Mouse (Mus musculus): Measurements from ENCODE around the gene Tmem132b. TPM values are rescaled to one million over a fixed set of nuclear protein-coding genes. Genes with fewer than 3 reads are reported as not detected.
A peak's percentile ranks its signal among the peaks of the same experiment; 100 is the strongest.

Tmem132b gene
- total and polyA plus RNA-seq, 3 experiments: not detected

GRCm38 (mm10) chr5:125772238-125772637 is 240.7 kb downstream of the Tmem132b start:
- dilution Hi-C loops (cut with MboI; ENCODE audit: extremely low pct_ligation_motif_present, extremely low pct_unique_long_range_greater_than_20kb, low sequenced_read_pairs) (no loop called here), in situ Hi-C loops (cut with MboI; ENCODE audit: low pct_ligation_motif_present, low pct_unique_long_range_greater_than_20kb, low sequenced_read_pairs) (no loop called here)
- Histone ChIP-seq H3K4me3 (replicated peaks in 1 of 3; ENCODE audit: low read depth in 2 of 3, low read length in 2 of 3, poor library complexity in 1 of 3) (no peak overlapping the region), H3K9ac (ENCODE audit: insufficient read depth, low read depth) (no peak overlapping the region), H3K9me3 (replicated peaks; ENCODE audit: low read length) (peaks cover 66% of the 10 kb centered on the region), H3K36me3 (replicated peaks in 1 of 2; ENCODE audit: control insufficient read depth in 1 of 2, insufficient read depth in 1 of 2, low read length in 1 of 2) (no peaks in the 10 kb centered on the region), H3K79me2 (replicated peaks; ENCODE audit: control insufficient read depth, extremely low read depth, insufficient read depth, poor library complexity, severe bottlenecking) (no peaks in the 10 kb centered on the region), H3K4me1 (ENCODE audit: control insufficient read depth in 1 of 2, insufficient read depth in 2 of 2) (no peaks in the 10 kb centered on the region), H3K27ac (ENCODE audit: insufficient read depth, low read depth) (no peak overlapping the region), H3K27me3 (replicated peaks) (no peaks in the 10 kb centered on the region), H3K4me2 (ENCODE audit: insufficient read depth, low read depth, poor library complexity, severe bottlenecking) (no peak overlapping the region)
- no peak for DNase-seq (ENCODE audit: extremely low read depth)
- TF ChIP-seq CTCF (conservative IDR thresholded peaks at IDR 0.05 in 1 of 2, IDR thresholded peaks at IDR 0.05 in 1 of 2; ENCODE audit: low read depth in 2 of 2, low read length in 2 of 2) (peak in 1 of 2 experiments; percentile 18; a peak in 2 of 4 replicates), ETS1 (conservative IDR thresholded peaks at IDR 0.05; ENCODE audit: low read depth, low read length) (no peak)

- Histone ChIP-seq H3K4me1 (ENCODE audit: control insufficient read depth in 1 of 2, insufficient read depth in 2 of 2) (no peaks in the 10 kb centered on the region), H3K4me2 (ENCODE audit: insufficient read depth, low read depth, poor library complexity, severe bottlenecking) (no peak overlapping the region), H3K27ac (ENCODE audit: insufficient read depth, low read depth) (no peak overlapping the region), H3K9me3 (replicated peaks; ENCODE audit: low read length) (peaks cover 69% of the 10 kb centered on the region), H3K9ac (ENCODE audit: insufficient read depth, low read depth) (no peak overlapping the region), H3K36me3 (replicated peaks in 1 of 2; ENCODE audit: control insufficient read depth in 1 of 2, insufficient read depth in 1 of 2, low read length in 1 of 2) (no peaks in the 10 kb centered on the region), H3K79me2 (replicated peaks; ENCODE audit: control insufficient read depth, extremely low read depth, insufficient read depth, poor library complexity, severe bottlenecking) (no peaks in the 10 kb centered on the region), H3K27me3 (replicated peaks) (no peaks in the 10 kb centered on the region), H3K4me3 (replicated peaks in 1 of 3; ENCODE audit: low read depth in 2 of 3, low read length in 2 of 3, poor library complexity in 1 of 3) (no peak overlapping the region)
- no peak for DNase-seq (ENCODE audit: extremely low read depth)
- in situ Hi-C loops (cut with MboI; ENCODE audit: low pct_ligation_motif_present, low pct_unique_long_range_greater_than_20kb, low sequenced_read_pairs) (no loop called here), dilution Hi-C loops (cut with MboI; ENCODE audit: extremely low pct_ligation_motif_present, extremely low pct_unique_long_range_greater_than_20kb, low sequenced_read_pairs) (no loop called here)
- no peak for TF ChIP-seq MAFK (IDR thresholded peaks at IDR 0.05; ENCODE audit: insufficient replicate concordance, low read length)
- no peak for TF ChIP-seq PAX5 (IDR thresholded peaks at IDR 0.05; ENCODE audit: low read length)
- no peak for TF ChIP-seq USF2 (conservative IDR thresholded peaks at IDR 0.05; ENCODE audit: low read depth, low read length)
- TF ChIP-seq HCFC1 (IDR thresholded peaks at IDR 0.05; ENCODE audit: low read depth, low read length): no peak
- no peak for TF ChIP-seq BHLHE40 (IDR thresholded peaks at IDR 0.05; ENCODE audit: low read depth, low read length)
- no peak for TF ChIP-seq RAD21 (IDR thresholded peaks at IDR 0.05; ENCODE audit: low read depth, low read length)
- no peak for TF ChIP-seq E2F4 (IDR thresholded peaks at IDR 0.05; ENCODE audit: insufficient replicate concordance, low read depth, low read length)
- TF ChIP-seq POLR2A (IDR thresholded peaks at IDR 0.05; ENCODE audit: low read depth, low read length): no peak
- TF ChIP-seq USF1 (IDR thresholded peaks at IDR 0.05; ENCODE audit: low read depth, low read length): no peak
- TF ChIP-seq SIN3A (IDR thresholded peaks at IDR 0.05; ENCODE audit: low read length): no peak
- TF ChIP-seq ELF1 (IDR thresholded peaks at IDR 0.05; ENCODE audit: low read depth, low read length): no peak
- TF ChIP-seq CHD2 (IDR thresholded peaks at IDR 0.05; ENCODE audit: low read length): no peak
Measured at GRCm38 (mm10) chr5:125772756-125773155, 241.2 kb downstream of the Tmem132b start.

- no peak for DNase-seq (ENCODE audit: extremely low read depth)
- Histone ChIP-seq H3K36me3 (replicated peaks in 1 of 2; ENCODE audit: control insufficient read depth in 1 of 2, insufficient read depth in 1 of 2, low read length in 1 of 2) (no peaks in the 10 kb centered on the region), H3K4me3 (replicated peaks in 1 of 3; ENCODE audit: low read depth in 2 of 3, low read length in 2 of 3, poor library complexity in 1 of 3) (no peak overlapping the region), H3K79me2 (replicated peaks; ENCODE audit: control insufficient read depth, extremely low read depth, insufficient read depth, poor library complexity, severe bottlenecking) (no peaks in the 10 kb centered on the region), H3K4me1 (ENCODE audit: control insufficient read depth in 1 of 2, insufficient read depth in 2 of 2) (no peaks in the 10 kb centered on the region), H3K27me3 (replicated peaks) (no peaks in the 10 kb centered on the region), H3K4me2 (ENCODE audit: insufficient read depth, low read depth, poor library complexity, severe bottlenecking) (no peak overlapping the region), H3K9ac (ENCODE audit: insufficient read depth, low read depth) (no peak overlapping the region), H3K27ac (ENCODE audit: insufficient read depth, low read depth) (no peak overlapping the region), H3K9me3 (replicated peaks; ENCODE audit: low read length) (peaks cover 90% of the 10 kb centered on the region)
- in situ Hi-C loops (cut with MboI; ENCODE audit: low pct_ligation_motif_present, low pct_unique_long_range_greater_than_20kb, low sequenced_read_pairs): no loop called here
- dilution Hi-C loops (cut with MboI; ENCODE audit: extremely low pct_ligation_motif_present, extremely low pct_unique_long_range_greater_than_20kb, low sequenced_read_pairs): no loop called here
- TF ChIP-seq JUND (conservative IDR thresholded peaks at IDR 0.05; ENCODE audit: low read depth, low read length) (no peak), USF1 (IDR thresholded peaks at IDR 0.05; ENCODE audit: low read depth, low read length) (no peak), HCFC1 (IDR thresholded peaks at IDR 0.05; ENCODE audit: low read depth, low read length) (no peak), IRF4 (IDR thresholded peaks at IDR 0.05; ENCODE audit: low read depth, low read length) (no peak), BHLHE40 (IDR thresholded peaks at IDR 0.05; ENCODE audit: low read depth, low read length) (no peak), POLR2AphosphoS2 (IDR thresholded peaks at IDR 0.05; ENCODE audit: low read depth, low read length) (no peak), MAX (IDR thresholded peaks at IDR 0.05; ENCODE audit: low read length) (no peak), USF2 (conservative IDR thresholded peaks at IDR 0.05; ENCODE audit: low read depth, low read length) (no peak), EP300 (IDR thresholded peaks at IDR 0.05; ENCODE audit: low read length) (no peak), CTCF (conservative IDR thresholded peaks at IDR 0.05 in 1 of 2, IDR thresholded peaks at IDR 0.05 in 1 of 2; ENCODE audit: low read depth in 2 of 2, low read length in 2 of 2) (no peak), KAT2A (IDR thresholded peaks at IDR 0.05; ENCODE audit: insufficient replicate concordance, low read length) (no peak), PAX5 (IDR thresholded peaks at IDR 0.05; ENCODE audit: low read length) (no peak), MXI1 (IDR thresholded peaks at IDR 0.05; ENCODE audit: low read depth, low read length) (no peak), SMC3 (IDR thresholded peaks at IDR 0.05; ENCODE audit: low read depth, low read length) (no peak)
Measured at GRCm38 (mm10) chr5:125780332-125780731, 248.8 kb downstream of the Tmem132b start.
